Mouse (Mus musculus) embryo, embryonic 10 days (tissue): ENCODE results near the gene Pus7.

Experiments used
- DNase-seq: peaks from one replicate; pipeline ENCODE4 v3.0.0-alpha.2; 2015; ENCODE audit warnings: low spot score

Gene Pus7

DNA sequence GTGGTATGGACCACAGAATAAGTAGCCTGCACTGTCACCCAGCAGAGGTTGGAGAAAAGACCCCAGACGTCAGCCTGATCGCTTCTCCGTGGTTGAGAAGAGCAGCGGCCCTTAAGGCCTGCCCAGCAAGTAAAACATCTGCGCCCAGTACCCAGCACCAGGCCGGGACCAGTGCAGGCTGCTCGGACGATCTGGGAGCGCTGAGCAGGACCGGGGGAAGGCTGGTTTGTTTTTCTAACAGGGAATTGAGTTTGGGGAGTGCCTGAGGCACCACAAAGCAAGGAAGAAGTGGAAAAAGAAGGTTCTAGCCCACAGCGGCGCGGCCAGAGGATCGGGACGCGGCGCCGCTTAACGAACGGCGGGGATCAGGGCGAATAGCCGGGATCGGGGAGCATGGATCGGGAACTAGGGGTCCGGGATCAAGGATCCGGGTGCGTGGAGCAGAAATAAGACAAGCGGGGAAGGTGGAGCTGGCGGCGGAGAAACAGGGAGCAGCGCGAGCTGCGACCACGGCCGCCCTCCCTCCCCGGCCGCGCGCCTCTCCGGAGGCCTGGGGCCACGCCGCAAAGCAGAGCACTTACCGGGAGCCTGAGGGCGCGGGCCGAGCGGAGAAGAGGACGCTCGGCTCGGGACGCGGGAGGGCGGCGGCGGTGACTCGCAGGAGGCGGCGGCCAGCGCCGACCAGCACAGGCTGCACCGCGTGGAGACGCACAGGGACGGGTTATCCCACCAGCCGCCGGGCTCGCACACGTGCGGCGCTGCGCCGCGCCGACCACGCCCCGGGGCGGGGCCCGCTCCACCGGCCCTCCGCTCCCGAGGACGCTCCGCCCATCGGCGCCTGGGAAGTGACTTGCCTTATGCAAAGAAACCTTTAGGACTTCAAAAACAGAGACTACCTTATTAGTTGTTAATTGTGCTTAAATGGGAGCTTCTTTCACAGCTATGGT is at the start of gene Pus7:
TSS of gene Pus7 (minus strand) at position 781 of the 947 bp plus-strand sequence.
- peak; percentile 90 for DNase-seq

- peak; percentile 39 for DNase-seq
Measured at GRCm38 (mm10) chr5:23830897-23831752, 47.6 kb upstream of the Pus7 start.

GRCm38 (mm10) chr5:23826321-23827004 is 43.0 kb upstream of the Pus7 start:
- peak; percentile 87 for DNase-seq

- no peak for DNase-seq
Measured at GRCm38 (mm10) chr5:23824171-23824733, 40.7 kb upstream of the Pus7 start.

DNA sequence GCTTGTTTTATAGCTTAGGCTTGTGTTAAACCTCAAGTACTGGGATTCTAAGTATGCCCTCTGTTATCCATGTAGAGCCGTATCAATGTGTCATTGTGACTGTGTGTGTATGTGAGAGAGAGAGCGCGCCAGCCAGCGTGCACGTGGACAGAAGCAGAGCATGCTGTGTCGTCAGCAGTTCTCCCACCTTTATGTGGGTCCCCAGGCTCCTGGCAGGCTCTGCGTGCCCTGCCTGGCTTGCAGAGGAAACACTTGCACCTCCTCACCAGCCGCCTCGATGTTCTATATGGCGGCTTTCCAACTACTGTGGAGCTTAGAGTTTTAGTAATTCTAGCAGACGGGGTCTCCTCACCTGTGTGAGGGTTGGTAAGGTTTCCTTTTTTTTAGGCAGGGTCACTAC is 38.8 kb upstream of the Pus7 start:
- DNase-seq, result no peak

DNA sequence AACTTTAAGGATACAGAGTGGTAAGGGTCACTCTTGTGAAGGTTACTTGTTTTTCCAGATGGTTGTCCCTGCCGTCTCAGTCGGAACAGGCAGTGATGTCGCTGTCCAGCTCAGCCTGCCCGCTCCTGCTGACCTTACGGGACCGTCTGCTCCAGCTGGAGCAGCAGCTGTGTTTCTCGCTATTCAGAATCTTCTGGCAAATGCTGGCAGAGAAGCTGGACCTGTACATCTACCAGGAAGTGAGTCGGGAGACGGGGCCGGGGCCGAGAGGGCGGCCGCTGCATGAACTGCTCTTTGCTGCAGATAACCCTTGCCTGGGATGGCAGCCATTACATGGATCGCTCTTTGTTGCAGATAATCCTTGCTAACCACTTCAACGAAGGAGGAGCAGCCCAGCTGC is 33.2 kb upstream of the Pus7 start:
- DNase-seq, result no peak

GRCm38 (mm10) chr5:23814841-23815240 is 31.3 kb upstream of the Pus7 start:
- no peak for DNase-seq

GRCm38 (mm10) chr5:23792726-23793125 is 9.2 kb upstream of the Pus7 start:
- no peak for DNase-seq

- no peak for DNase-seq
Measured at GRCm38 (mm10) chr5:23789078-23789612, 5.6 kb upstream of the Pus7 start.

- DNase-seq, result no peak
Measured at GRCm38 (mm10) chr5:23788390-23788830, 4.9 kb upstream of the Pus7 start.

DNA sequence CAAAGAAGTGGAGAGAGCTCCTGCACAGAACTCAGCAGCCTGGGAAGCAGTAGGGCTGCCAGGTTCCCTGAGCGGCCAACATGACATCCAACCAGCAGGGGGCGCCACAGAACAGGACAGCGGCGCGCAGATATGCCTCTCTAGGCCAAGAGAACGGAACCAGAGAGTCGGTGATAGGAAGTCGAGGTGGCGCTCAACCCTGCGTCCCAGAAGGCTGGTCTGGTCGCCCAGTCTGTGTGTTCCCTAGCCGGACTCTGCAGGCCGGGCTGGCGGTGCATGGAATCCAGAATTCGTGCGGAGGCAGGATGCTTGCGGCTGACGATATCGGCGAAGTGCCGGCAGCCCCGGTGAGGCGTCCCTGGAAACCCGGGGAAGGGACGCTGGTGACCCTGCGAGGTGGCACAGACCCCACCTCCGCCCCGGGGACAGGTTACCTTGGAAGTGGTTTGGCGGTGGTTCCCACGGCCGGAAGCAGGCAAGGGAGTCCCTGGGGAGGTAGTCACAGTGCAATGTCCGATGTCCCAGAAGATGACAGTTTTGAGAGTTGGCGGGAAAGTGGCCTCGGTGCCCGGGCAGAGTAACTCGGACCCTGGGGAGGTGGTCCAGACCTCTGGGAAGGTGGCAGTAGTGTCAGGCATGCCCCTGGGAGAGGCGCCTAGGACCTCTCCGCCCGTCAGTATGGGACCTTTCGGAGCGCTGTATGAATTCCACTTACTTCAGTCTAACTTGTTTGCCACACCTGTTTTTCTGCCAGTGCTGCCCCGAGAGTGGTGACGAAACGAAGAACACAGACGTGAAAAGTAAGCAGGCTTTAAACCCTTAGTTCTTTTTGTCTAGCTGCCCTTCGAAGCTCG is 4.3 kb upstream of the Pus7 start, which contains the start of gene Rint1:
TSS of gene Rint1 (plus strand) at position 176 of the 854 bp plus-strand sequence.
- DNase-seq, result peak; percentile 97

DNA sequence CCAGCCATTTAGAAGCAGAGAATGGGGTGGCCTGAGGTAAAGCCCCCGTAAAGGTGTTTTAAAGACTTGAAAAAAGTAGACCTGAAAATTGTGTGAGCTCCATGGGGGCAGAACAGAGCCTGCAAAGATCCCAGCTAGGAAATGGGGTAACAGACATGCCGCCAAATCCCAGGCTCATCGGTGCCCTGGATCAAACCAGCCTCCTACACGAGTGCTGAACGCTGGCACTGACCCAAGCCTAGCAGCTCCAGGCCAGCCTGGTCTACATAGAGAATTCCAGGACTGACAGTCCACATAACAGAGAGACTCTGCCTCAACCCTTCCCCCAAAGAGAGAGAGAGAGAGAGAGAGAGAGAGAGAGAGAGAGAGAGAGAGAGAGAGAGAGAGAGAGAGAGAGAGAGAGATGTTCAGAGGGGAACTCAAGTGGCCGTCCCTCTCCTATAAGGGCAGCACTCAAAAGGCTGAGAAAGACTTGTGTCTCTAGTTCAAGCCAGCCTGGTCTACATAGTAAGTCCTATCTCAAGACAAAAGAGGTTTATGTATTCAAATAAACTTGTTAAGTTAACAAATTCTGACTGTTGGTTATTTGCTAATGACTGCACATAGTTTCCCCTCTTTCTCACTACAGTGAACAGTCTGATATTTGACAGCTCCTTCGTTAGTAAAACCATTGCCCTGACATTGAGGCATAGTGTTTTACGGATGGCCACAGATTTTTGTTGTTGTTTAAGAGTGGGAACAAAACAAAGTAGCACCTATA is 1.3 kb downstream of the Pus7 start:
- DNase-seq, result no peak

DNA sequence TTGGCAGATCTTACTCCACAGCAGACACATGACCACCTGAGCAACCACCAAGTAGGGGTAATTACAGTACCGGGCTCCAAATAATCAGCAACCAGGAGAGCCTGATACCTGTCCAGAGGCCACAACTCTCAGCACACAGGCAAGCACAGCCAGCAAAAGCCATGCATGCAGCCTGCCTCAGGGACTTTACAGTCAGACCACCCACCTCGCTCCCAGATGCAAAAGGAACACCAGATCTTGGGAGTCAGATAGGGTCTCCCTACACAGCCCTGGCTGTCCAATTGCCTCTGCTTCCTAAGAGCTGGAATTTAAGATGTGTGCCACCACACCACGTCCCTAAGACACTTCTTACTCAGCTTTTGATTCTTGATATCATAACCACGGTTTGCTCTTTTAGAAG is 2.3 kb downstream of the Pus7 start:
- DNase-seq, result no peak

DNA sequence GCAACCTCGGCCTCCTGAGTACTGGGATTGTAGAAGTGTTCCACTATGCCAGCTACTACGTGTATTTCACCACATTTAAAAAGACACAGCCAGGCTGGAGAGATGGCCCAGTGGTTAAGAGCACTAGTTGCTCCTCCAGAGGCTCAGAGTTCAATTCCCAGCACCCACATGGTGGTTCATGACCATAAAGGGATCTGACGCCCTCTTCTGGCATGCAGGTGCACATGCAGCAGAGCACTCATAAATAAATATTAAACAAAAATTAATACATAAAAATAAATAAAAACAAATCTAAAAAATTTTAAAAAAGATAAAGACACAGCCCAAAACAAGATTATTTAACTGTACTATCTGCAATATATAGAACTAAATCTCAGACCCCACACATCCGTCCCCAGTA is 3.0 kb downstream of the Pus7 start:
- DNase-seq, result no peak

- DNase-seq, result no peak
Measured at GRCm38 (mm10) chr5:23774186-23774585, 9.3 kb downstream of the Pus7 start.

DNA sequence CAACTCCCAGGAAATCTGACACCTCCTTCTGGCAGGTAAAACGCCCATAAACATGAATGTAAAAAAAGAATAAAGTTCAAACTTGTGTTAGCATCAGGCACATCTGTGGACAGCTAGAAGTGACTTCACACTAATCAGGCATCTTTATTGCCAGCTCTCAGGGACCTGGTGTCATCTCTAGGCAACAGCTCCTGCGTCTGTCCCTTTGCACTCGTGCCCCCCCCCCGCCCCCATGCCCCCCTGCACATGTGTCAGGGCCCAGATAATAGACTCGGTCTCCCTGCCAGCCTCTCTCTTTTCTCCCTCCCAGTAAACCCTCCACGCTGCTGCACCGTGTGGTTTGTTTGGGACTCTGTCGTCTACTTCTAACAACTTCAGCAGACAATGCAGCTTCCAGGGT is 12.4 kb downstream of the Pus7 start:
- no peak for DNase-seq

DNA sequence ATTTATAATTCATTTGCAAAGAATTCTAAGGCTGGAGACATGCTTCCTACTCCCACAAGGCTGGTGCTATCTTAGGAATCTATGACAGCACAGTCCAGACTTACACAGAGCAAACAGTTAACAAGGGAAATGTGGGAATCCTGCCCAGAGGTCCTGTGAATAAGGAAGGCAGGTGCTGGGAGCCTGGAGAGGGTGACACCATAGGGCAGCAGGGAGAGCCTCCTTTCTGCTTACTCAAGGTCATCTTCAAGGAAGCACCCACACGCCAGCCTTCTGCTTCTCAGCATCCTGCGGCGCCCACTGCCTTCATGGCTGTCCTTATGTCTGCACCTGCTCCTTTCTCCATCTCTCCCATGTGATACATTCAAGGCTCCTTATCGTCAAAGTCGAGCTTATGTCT is 19.0 kb downstream of the Pus7 start:
- no peak for DNase-seq

DNA sequence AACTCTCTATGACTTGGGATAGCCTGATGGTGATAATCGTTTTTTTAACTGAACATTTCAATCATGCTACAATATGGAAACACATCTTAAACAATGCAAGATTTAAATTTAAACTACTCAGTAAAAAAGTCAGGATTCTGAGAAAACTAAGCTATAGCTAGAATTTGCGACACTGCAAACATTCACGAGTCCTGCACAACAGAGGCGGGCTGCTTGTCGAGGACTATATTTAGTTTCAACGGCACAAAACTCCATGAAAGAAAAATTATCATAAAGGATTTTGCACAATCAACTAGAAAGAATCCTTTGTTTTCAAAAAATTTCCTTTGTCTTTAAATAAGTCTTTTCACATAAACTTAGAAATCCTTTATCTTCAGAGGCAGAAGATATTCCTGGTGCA is 21.0 kb downstream of the Pus7 start:
- no peak for DNase-seq

- peak; percentile 51 for DNase-seq
Measured at GRCm38 (mm10) chr5:23758633-23759032, 24.9 kb downstream of the Pus7 start.

DNA sequence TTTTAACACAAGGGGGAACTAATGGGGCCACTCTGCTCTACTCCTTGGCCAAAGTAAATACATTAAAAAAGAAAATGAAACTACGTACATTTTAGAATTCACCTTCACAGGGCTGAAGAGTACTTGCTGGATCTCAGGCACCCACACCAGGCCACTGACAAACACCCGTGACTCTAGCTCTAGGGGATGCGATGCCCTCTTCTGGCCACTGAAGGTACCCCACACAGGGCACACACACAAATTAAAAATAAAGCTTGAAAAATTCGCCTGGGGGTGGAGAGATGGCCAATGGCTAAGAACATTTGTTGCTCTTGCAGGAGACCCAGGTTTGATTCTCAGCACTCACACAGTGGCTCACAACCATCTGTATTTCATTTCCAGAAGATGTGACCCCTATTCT is 27.1 kb downstream of the Pus7 start:
- no peak for DNase-seq
